Mouse (Mus musculus) ES-E14 (cell line): ENCODE measurements around the gene Rergl. TPM values are rescaled to one million over a fixed set of nuclear protein-coding genes. Genes with fewer than 3 reads are reported as not detected.
A peak's percentile ranks its signal among the peaks of the same experiment; 100 is the strongest.

Source experiments
- DNase-seq: peaks from one replicate; pipeline ENCODE4 v3.0.0-alpha.2; 2013; ENCODE audit warnings: low read depth, low spot score
- H3K27ac ChIP-seq: 2 replicates; pipeline ENCODE4 v1.5.1; 2012; ENCODE audit warnings: low read depth, mild to moderate bottlenecking, low read length, moderate library complexity, mixed read lengths; ENCODE audit not compliant: poor library complexity, insufficient read depth, severe bottlenecking
- H3K36me3 ChIP-seq: 2 replicates; pipeline ENCODE4 v1.6.1; 2012; ENCODE audit warnings: mild to moderate bottlenecking, low read length, moderate library complexity, mixed read lengths; ENCODE audit not compliant: control insufficient read depth, poor library complexity, insufficient read depth, severe bottlenecking
- H3K4me1 ChIP-seq, 2 experiments: fragments of 150-350 bp in 1 of 2; sonication (generic) in 1 of 2; 2 replicates each; pipeline ENCODE4 v1.6.1; 2012; ENCODE audit warnings: low read length in 2 of 2, mild to moderate bottlenecking in 1 of 2, mixed read lengths in 1 of 2; ENCODE audit not compliant: control insufficient read depth in 2 of 2, insufficient read depth in 2 of 2, poor library complexity in 1 of 2
- H3K4me3 ChIP-seq, 2 experiments: fragments of 150-350 bp in 1 of 2; sonication (generic) in 1 of 2; 2 replicates each; pipeline ENCODE4 v1.5.1; 2012; ENCODE audit warnings: low read length in 2 of 2, low read depth in 1 of 2, mild to moderate bottlenecking in 1 of 2, mixed read lengths in 1 of 2; ENCODE audit not compliant: insufficient read depth in 1 of 2, poor library complexity in 1 of 2, severe bottlenecking in 1 of 2
- H3K9ac ChIP-seq: 2 replicates; pipeline ENCODE4 v1.6.1; 2012; ENCODE audit warnings: low read depth, mild to moderate bottlenecking, low read length, mixed read lengths; ENCODE audit not compliant: poor library complexity, insufficient read depth, severe bottlenecking
- H3K9me3 ChIP-seq: fragments of 150-350 bp; sonication (generic); 2 replicates; pipeline ENCODE4 v1.6.1; 2012; ENCODE audit warnings: low read depth, mild to moderate bottlenecking, low read length; ENCODE audit not compliant: control insufficient read depth, insufficient read depth
- CHD2 ChIP-seq: IDR thresholded peaks from 2 replicates; pipeline ENCODE4 v1.6.1; 2014; ENCODE audit warnings: mild to moderate bottlenecking, low read depth, low read length, inconsistent platforms
- HCFC1 ChIP-seq: IDR thresholded peaks from 2 replicates; pipeline ENCODE4 v1.6.1; 2012; ENCODE audit warnings: low read length, inconsistent platforms, borderline replicate concordance; ENCODE audit not compliant: insufficient read depth
- MAFK ChIP-seq: IDR thresholded peaks from 2 replicates; pipeline ENCODE4 v1.6.1; 2014; ENCODE audit warnings: mild to moderate bottlenecking, low read depth, low read length, inconsistent platforms; ENCODE audit not compliant: insufficient read depth
- ZC3H11A ChIP-seq: IDR thresholded peaks from 2 replicates; pipeline ENCODE4 v1.6.1; 2012; ENCODE audit warnings: low read depth, mild to moderate bottlenecking, inconsistent platforms, low read length, borderline replicate concordance
- ZNF384 ChIP-seq: IDR thresholded peaks from 2 replicates; pipeline ENCODE4 v1.6.1; 2012; ENCODE audit warnings: low read depth, low read length, inconsistent platforms
- in situ Hi-C, 2 experiments: fragments of 600-800 bp; cut with MboI; formaldehyde crosslinking; loops; one replicate each; pipeline ENCODE4 v1.15.1; 2025; ENCODE audit warnings: low sequenced_read_pairs in 2 of 2, inconsistent platforms in 1 of 2; ENCODE audit not compliant: unreplicated experiment in 2 of 2
- total RNA-seq: library from RNA; depleted of rRNA; stranded (reverse); fragments of 300-350 nt; gene quantifications from 2 replicates; pipeline ENCODE4 v1.2.3, GENCODE M21; 2012

Gene Rergl
- total RNA-seq, 1 experiment: not detected

DNA sequence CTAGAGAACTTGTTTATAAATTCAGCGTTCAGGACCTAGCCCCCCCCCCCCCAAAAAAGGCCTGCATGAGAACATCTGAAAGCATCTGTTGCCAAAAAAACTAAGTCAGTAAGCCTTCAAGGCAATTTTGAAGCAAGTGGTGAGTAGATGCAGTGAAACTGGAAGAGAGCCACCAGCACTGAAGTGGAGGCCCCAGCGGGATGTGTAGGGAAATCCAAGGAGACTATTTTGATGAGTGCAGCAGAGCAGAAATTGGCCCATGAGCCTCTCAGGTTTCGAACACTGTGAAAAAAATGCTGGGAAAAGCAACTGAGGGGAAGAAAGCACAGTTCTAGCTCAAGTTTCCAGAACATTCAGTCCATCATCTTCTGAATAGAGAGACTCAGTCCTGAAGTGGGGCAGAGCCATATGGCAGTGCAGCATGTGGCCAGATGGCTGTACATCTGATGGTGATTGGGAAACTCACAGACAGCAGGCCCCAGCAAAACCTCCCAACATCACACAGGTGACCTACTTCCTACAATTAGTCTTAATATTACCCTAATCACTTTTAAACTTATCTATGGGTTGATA lies 13.2 kb upstream of the Rergl start:
- no peaks in the 10 kb centered on the region for H3K4me1 ChIP-seq
- no peak overlapping the region for H3K4me3 ChIP-seq
- DNase-seq: no peak
- in situ Hi-C loops: no loop called here
- no peak for TF ChIP-seq ZC3H11A
- no peak for TF ChIP-seq HCFC1
- no peak for TF ChIP-seq ZNF384
- no peak for TF ChIP-seq MAFK
- TF ChIP-seq CHD2: no peak
- no peak overlapping the region for H3K9ac ChIP-seq
- no peak overlapping the region for H3K27ac ChIP-seq
- no peaks in the 10 kb centered on the region for H3K9me3 ChIP-seq
- H3K36me3 ChIP-seq: no peaks in the 10 kb centered on the region

- H3K4me3 ChIP-seq: no peak overlapping the region
These were observed 22.0 kb downstream of the Rergl start for GRCm38 (mm10) chr6:139479730-139480129.

GRCm38 (mm10) chr6:139464980-139465379 lies 36.8 kb downstream of the Rergl start:
- no peaks in the 10 kb centered on the region for H3K36me3 ChIP-seq
- TF ChIP-seq MAFK: no peak
- no peak for TF ChIP-seq HCFC1
- TF ChIP-seq ZNF384: no peak
- TF ChIP-seq ZC3H11A: no peak
- H3K9me3 ChIP-seq: no peaks in the 10 kb centered on the region
- H3K4me3 ChIP-seq: no peak overlapping the region
- DNase-seq: no peak
- H3K27ac ChIP-seq: no peak overlapping the region
- in situ Hi-C loops: no loop called here
- H3K9ac ChIP-seq: no peak overlapping the region
- no peaks in the 10 kb centered on the region for H3K4me1 ChIP-seq

More at GRCm38 (mm10) chr6:139479730-139480129, 22.0 kb downstream of the Rergl start:
- DNase-seq: no peak
- H3K36me3 ChIP-seq: no peaks in the 10 kb centered on the region
- H3K9ac ChIP-seq: no peak overlapping the region
- no peaks in the 10 kb centered on the region for H3K4me1 ChIP-seq
- H3K27ac ChIP-seq: no peak overlapping the region
- H3K9me3 ChIP-seq: no peaks in the 10 kb centered on the region
- in situ Hi-C loops: no loop called here
- TF ChIP-seq ZC3H11A (no peak), HCFC1 (no peak), ZNF384 (no peak), MAFK (no peak)

DNA sequence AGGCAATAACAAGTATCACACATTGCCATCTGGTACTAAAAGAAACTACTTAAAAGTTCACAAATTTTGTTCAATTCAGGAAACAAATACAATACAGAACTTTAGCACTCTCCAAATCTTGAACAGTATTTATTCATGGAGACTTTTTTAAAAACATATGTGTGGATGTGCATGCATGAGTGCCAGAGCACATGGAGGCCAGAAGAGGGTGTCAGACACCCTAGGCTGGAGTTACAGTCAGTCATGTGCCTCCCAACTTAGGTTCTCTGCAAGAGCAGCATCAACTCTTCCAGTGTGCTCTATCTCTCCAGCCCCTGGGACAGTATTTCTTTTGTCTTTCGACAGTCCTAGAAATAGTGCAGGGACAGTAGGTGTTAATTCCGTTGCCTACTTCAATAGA lies 37.5 kb downstream of the Rergl start:
- no peak overlapping the region for H3K27ac ChIP-seq
- no peak for DNase-seq
- no peaks in the 10 kb centered on the region for H3K36me3 ChIP-seq
- in situ Hi-C loops: no loop called here
- TF ChIP-seq ZC3H11A: no peak
- no peak for TF ChIP-seq HCFC1
- TF ChIP-seq MAFK: no peak
- no peak for TF ChIP-seq ZNF384
- TF ChIP-seq CHD2: no peak
- H3K4me3 ChIP-seq: no peak overlapping the region
- no peaks in the 10 kb centered on the region for H3K4me1 ChIP-seq
- no peaks in the 10 kb centered on the region for H3K9me3 ChIP-seq
- H3K9ac ChIP-seq: no peak overlapping the region

DNA sequence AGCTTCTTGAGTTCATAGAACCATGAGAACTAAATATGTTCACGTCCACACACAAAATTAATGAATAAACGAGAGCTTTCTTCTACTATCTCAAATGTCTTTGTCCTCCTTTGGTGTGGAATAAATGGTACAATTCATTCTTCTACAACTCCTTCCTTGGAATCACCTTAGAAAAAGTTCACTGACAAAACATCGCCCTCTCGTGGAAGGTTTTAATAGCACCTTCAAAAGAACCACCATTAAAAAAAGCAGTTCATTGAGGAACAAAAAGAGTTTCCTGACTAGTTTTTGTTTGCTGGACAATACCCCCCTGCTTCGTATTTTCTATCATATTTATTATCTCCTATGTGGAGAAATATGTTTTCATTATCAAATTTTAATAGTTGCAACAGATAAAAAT lies 40.7 kb downstream of the Rergl start:
- H3K4me1 ChIP-seq: no peaks in the 10 kb centered on the region
- no peak overlapping the region for H3K27ac ChIP-seq
- no peak overlapping the region for H3K4me3 ChIP-seq
- no peaks in the 10 kb centered on the region for H3K9me3 ChIP-seq
- DNase-seq: peak; percentile 24
- H3K36me3 ChIP-seq: no peaks in the 10 kb centered on the region
- TF ChIP-seq HCFC1: no peak
- TF ChIP-seq ZC3H11A: no peak
- no peak for TF ChIP-seq ZNF384
- no peak for TF ChIP-seq CHD2
- no peak for TF ChIP-seq MAFK
- in situ Hi-C loops: no loop called here
- no peak overlapping the region for H3K9ac ChIP-seq
